9 mouse cellular contexts compared by ENCODE assay signal in genomic region chr6:32586390-32586789, GRCm38 (mm10). TPM values are rescaled to one million over a fixed set of nuclear protein-coding genes. Genes with fewer than 3 reads are reported as not detected.
DNase-seq lines count a peak whose midpoint lies in the region; ATAC-seq lines count a peak whose summit lies in the region.
"Had no signal": no experiment of that assay in that cellular context is flagged by ENCODE, and none has a peak within 500 bp of the region (broad histone marks: within the 10 kb centered on the region; RNA-seq: fewer than 3 reads in every experiment).

No protein-coding gene starts in this region.

- H3K27me3 ChIP-seq in embryonic facial prominence, embryonic 12.5 days: peaks cover 56% of the 10 kb centered on the region

- H3K4me3 ChIP-seq in embryonic facial prominence, embryonic 12.5 days: peak overlapping the region; percentile 76
- H3K4me3 ChIP-seq: erythroblast, embryonic 14.5 days had no signal

- H3K36me3 ChIP-seq in embryonic facial prominence, embryonic 12.5 days: no peaks in the 10 kb centered on the region

- intact Hi-C loops in heart, postnatal 10 days (cut with DNase I): loop anchor here (5.0 kb wide), 2 partner anchors 74 to 124 kb away; no protein-coding TSS in a partner anchor

- H3K9ac ChIP-seq in embryonic facial prominence, embryonic 12.5 days: no peak overlapping the region

- H3K9me3 ChIP-seq in embryonic facial prominence, embryonic 12.5 days: no peaks in the 10 kb centered on the region

- WGBS in embryonic facial prominence, embryonic 12.5 days: 2% methylated on average over 13 of the region's 13 CpGs

- peaks cover 17% of the 10 kb centered on the region for H3K4me1 ChIP-seq in embryonic facial prominence, embryonic 12.5 days

- DNase-seq in adrenal gland, adult 2 months: peak; percentile 14
- no peak for DNase-seq in adrenal gland, postnatal 25 days
- peak; percentile 46 to 48 for DNase-seq in heart, postnatal 10 days
- DNase-seq in layer of hippocampus, postnatal 10 days (ENCODE audit: low spot score in 2 of 2): peak; percentile 54 to 64
- peak; percentile 29 for DNase-seq in lung, postnatal 10 days
- peak; percentile 52 to 66 for DNase-seq in right cerebral cortex, postnatal 36 days (ENCODE audit: low spot score in 2 of 2)
- DNase-seq in gastrocnemius, postnatal 10 days: no peak

- H3K27ac ChIP-seq in embryonic facial prominence, embryonic 12.5 days: no peak overlapping the region

- ATAC-seq in embryonic facial prominence, embryonic 12.5 days (ENCODE audit: insufficient number of reproducible peaks, insufficient read depth, low FRiP score, low TSS enrichment): no peak

- H3K4me2 ChIP-seq in embryonic facial prominence, embryonic 12.5 days (replicated peaks): peak overlapping the region; percentile 100

RNA-seq across cellular contexts. Expression of gene Plxna4, which starts 1.6 kb away (rescaled TPM):
- 1 to 10 TPM; 4.9 to 6.4 TPM for total RNA-seq in adrenal gland, adult 2 months (2021)
- 1.1 and 1.7 TPM in 2 replicates for polyA plus RNA-seq in adrenal gland, adult 2 months (2012; rRNA removed)
- total RNA-seq in adrenal gland, postnatal 25 days (2021): 3.6 and 5.0 TPM in 2 replicates
- polyA plus RNA-seq in embryonic facial prominence, embryonic 12.5 days (2016; fragmentation: Nextera tagmentation; extraction: Ambion mirVana): 4.9 and 5.5 TPM in 2 replicates
- total RNA-seq in heart, postnatal 10 days (2021): 10 to 100 TPM; 25.4 to 26.9 TPM
- total RNA-seq in layer of hippocampus, postnatal 10 days (2021): 100 to 1,000 TPM; 103 to 108 TPM
- 1 to 10 TPM; 6.2 to 6.4 TPM for total RNA-seq in gastrocnemius, postnatal 10 days (2021)

Comparison
In these comparisons a context has a peak if more than half of its experiments do, and no peak if none do; other contexts are left out.
1. DNase-seq: peak in adrenal gland, adult 2 months (single experiment), heart, postnatal 10 days (2 of 2), layer of hippocampus, postnatal 10 days (2 of 2), lung, postnatal 10 days (single experiment) and right cerebral cortex, postnatal 36 days (2 of 2); none in adrenal gland, postnatal 25 days (single experiment) and gastrocnemius, postnatal 10 days (single experiment).